Mouse (Mus musculus): ENCODE results near the gene Rbm47.

DNA sequence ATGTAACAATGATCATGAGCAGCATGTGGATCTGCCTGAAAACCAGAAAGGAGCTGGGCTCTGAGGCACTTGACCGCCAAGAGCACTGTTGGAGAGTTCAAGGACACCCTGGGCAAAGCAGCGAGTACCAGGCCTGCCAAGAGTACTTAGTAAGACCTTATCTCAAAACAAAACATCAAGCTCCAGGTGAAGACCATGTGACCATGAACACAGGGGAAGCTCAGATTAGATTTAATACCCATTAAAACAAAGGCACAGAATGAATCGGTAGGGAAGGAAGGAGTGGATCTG is 110.0 kb downstream of the Rbm47 start:
- TF ChIP-seq CTCF (IDR thresholded peaks at IDR 0.05; ENCODE audit: borderline replicate concordance, control insufficient read depth, extremely low read depth, insufficient read depth, low read length, poor library complexity) (no peak), POLR2A (IDR thresholded peaks at IDR 0.05; ENCODE audit: control insufficient read depth, extremely low read depth, insufficient read depth, low read length, poor library complexity) (no peak)

All from thymus, adult 2 months (tissue).